Mouse (Mus musculus) layer of hippocampus, adult 2 months (tissue): ENCODE results near the gene Megf9. TPM values are rescaled to one million over a fixed set of nuclear protein-coding genes. Genes with fewer than 3 reads are reported as not detected.
A peak's percentile ranks its signal among the peaks of the same experiment; 100 is the strongest.

Experiments
- DNase-seq, 2 experiments: peaks; one replicate each; pipeline ENCODE4 v3.0.0; 2022; ENCODE audit warnings: low spot score in 2 of 2
- H3K27ac ChIP-seq: fragments of 200-600 bp; 2 replicates; pipeline ENCODE4 v1.8.1; 2022
- H3K4me3 ChIP-seq: fragments of 200-600 bp; 2 replicates; pipeline ENCODE4 v1.8.1; 2022; ENCODE audit warnings: mild to moderate bottlenecking
- CTCF ChIP-seq: fragments of 200-600 bp; conservative IDR thresholded peaks from 2 replicates; pipeline ENCODE4 v1.8.1; 2022; ENCODE audit warnings: antibody characterized with exemption, mild to moderate bottlenecking, moderate library complexity
- total RNA-seq, 2 experiments: library from RNA; stranded (reverse); gene quantifications; 2 replicates each; pipeline ENCODE4 v1.2.3; 2021

The Megf9 gene
- total RNA-seq, 2 experiments from 2014 or later = 126 to 132 TPM

- Histone ChIP-seq H3K4me3 (no peak overlapping the region), H3K27ac (peak overlapping the region; percentile 69; the same call in 1 of the 2 replicates)
- no peak for DNase-seq
- no peak for TF ChIP-seq CTCF
Measured at GRCm38 (mm10) chr4:70515514-70515913, 19.3 kb downstream of the Megf9 start.

- TF ChIP-seq CTCF = no peak
- Histone ChIP-seq H3K4me3 (no peak overlapping the region), H3K27ac (peak overlapping the region; percentile 72)
- DNase-seq = no peak
Measured at GRCm38 (mm10) chr4:70509987-70510386, 24.8 kb downstream of the Megf9 start.

- H3K4me3 ChIP-seq = no peak overlapping the region
- no peak for DNase-seq
- H3K27ac ChIP-seq = peak overlapping the region; percentile 72
- no peak for TF ChIP-seq CTCF
Measured at GRCm38 (mm10) chr4:70509565-70509964, 25.2 kb downstream of the Megf9 start.

- DNase-seq = no peak
- H3K27ac ChIP-seq = peak overlapping the region; percentile 65
- H3K4me3 ChIP-seq = no peak overlapping the region
- no peak for TF ChIP-seq CTCF
Measured at GRCm38 (mm10) chr4:70508207-70508606, 26.6 kb downstream of the Megf9 start.

GRCm38 (mm10) chr4:70505951-70506350 lies 28.8 kb downstream of the Megf9 start:
- no peak for TF ChIP-seq CTCF
- H3K27ac ChIP-seq = 0 out of 2 replicates have a peak overlapping the region, but pooled peaks have one; percentile 46
- H3K4me3 ChIP-seq = no peak overlapping the region
- DNase-seq = no peak

- Histone ChIP-seq H3K27ac (no peak overlapping the region), H3K4me3 (no peak overlapping the region)
- TF ChIP-seq CTCF = no peak
- no peak for DNase-seq
Measured at GRCm38 (mm10) chr4:70503827-70504226, 31.0 kb downstream of the Megf9 start.

GRCm38 (mm10) chr4:70499285-70499684 lies 35.5 kb downstream of the Megf9 start:
- Histone ChIP-seq H3K27ac (peak overlapping the region; percentile 90), H3K4me3 (no peak overlapping the region)
- DNase-seq = peak; percentile 69 to 85
- TF ChIP-seq CTCF = no peak

- TF ChIP-seq CTCF = no peak
- Histone ChIP-seq H3K27ac (0 out of 2 replicates have a peak overlapping the region, but pooled peaks have one; percentile 16), H3K4me3 (no peak overlapping the region)
- no peak for DNase-seq
Measured at GRCm38 (mm10) chr4:70496978-70497377, 37.8 kb downstream of the Megf9 start.

- no peak overlapping the region for H3K27ac ChIP-seq
- no peak for TF ChIP-seq CTCF
- H3K4me3 ChIP-seq = no peak overlapping the region
- DNase-seq = no peak
Measured at GRCm38 (mm10) chr4:70489792-70490191, 45.0 kb downstream of the Megf9 start.

- H3K4me3 ChIP-seq = no peak overlapping the region
- no peak for DNase-seq
- no peak for TF ChIP-seq CTCF
- H3K27ac ChIP-seq = no peak overlapping the region
Measured at GRCm38 (mm10) chr4:70488415-70488814, 46.4 kb downstream of the Megf9 start.

- no peak for DNase-seq
- Histone ChIP-seq H3K4me3 (no peak overlapping the region), H3K27ac (peak overlapping the region; percentile 41; the same call in 1 of the 2 replicates)
- no peak for TF ChIP-seq CTCF
Measured at GRCm38 (mm10) chr4:70484134-70484533, 50.7 kb downstream of the Megf9 start.

- Histone ChIP-seq H3K27ac (no peak overlapping the region), H3K4me3 (no peak overlapping the region)
- no peak for TF ChIP-seq CTCF
- no peak for DNase-seq
Measured at GRCm38 (mm10) chr4:70481931-70482330, 52.9 kb downstream of the Megf9 start.

GRCm38 (mm10) chr4:70471398-70471797 lies 63.4 kb downstream of the Megf9 start:
- Histone ChIP-seq H3K27ac (peak overlapping the region; percentile 67), H3K4me3 (no peak overlapping the region)
- peak in 1 of 2 experiments; percentile 10 for DNase-seq
- TF ChIP-seq CTCF = no peak

- H3K4me3 ChIP-seq = no peak overlapping the region
- no peak for TF ChIP-seq CTCF
- no peak overlapping the region for H3K27ac ChIP-seq
- no peak for DNase-seq
Measured at GRCm38 (mm10) chr4:70465921-70466689, 68.7 kb downstream of the Megf9 start.
